Comparison of ENCODE assay signal across 10 mouse cellular contexts in genomic region chr15:100738351-100738781, GRCm38 (mm10). TPM values are rescaled to one million over a fixed set of nuclear protein-coding genes. Genes with fewer than 3 reads are reported as not detected.
DNase-seq lines count a peak whose midpoint lies in the region; ATAC-seq and TF ChIP-seq lines count a peak whose summit lies in the region.
"Had no signal": no experiment of that assay in that cellular context is flagged by ENCODE, and none has a peak within 500 bp of the region (broad histone marks: within the 10 kb centered on the region; RNA-seq: fewer than 3 reads in every experiment).

No protein-coding gene starts in this region.

- peak; percentile 44; the same call in 1 of the 2 replicates for ATAC-seq in heart, postnatal 0 days (ENCODE audit: insufficient read depth, low read depth)
- ATAC-seq in heart, embryonic 11.5 days (replicated peaks; ENCODE audit: insufficient number of reproducible peaks, low FRiP score, low TSS enrichment), result no peak
- ATAC-seq in erythroid progenitor cell, adult 5-6 weeks (replicated peaks; ENCODE audit: low FRiP score, poor library complexity, severe bottlenecking), result peak; percentile 79
- peak; percentile 88 for ATAC-seq in liver, embryonic 15.5 days (ENCODE audit: insufficient read depth)
- peak; percentile 83; the same call in 1 of the 2 replicates for ATAC-seq in stomach, embryonic 15.5 days (ENCODE audit: insufficient read depth, low FRiP score, low read depth)
- no peak for ATAC-seq in forebrain, embryonic 15.5 days (replicated peaks)

- no peaks in the 10 kb centered on the region for H3K4me1 ChIP-seq in heart, postnatal 0 days (ENCODE audit: control insufficient read depth, insufficient read depth)
- no peaks in the 10 kb centered on the region for H3K4me1 ChIP-seq in heart, embryonic 11.5 days (ENCODE audit: control insufficient read depth, insufficient read depth, low read length)
- peaks cover 42% of the 10 kb centered on the region for H3K4me1 ChIP-seq in liver, embryonic 15.5 days (replicated peaks)
- no peaks in the 10 kb centered on the region for H3K4me1 ChIP-seq in stomach, embryonic 15.5 days
- no peaks in the 10 kb centered on the region for H3K4me1 ChIP-seq in forebrain, embryonic 15.5 days
- H3K4me1 ChIP-seq: hindbrain, embryonic 10.5 days had no signal

- H3K4me2 ChIP-seq in heart, postnatal 0 days (ENCODE audit: low read depth, low read length), result no peak overlapping the region
- H3K4me2 ChIP-seq in heart, embryonic 11.5 days, result no peak overlapping the region
- peak overlapping the region; percentile 65 for H3K4me2 ChIP-seq in liver, embryonic 15.5 days
- no peak overlapping the region for H3K4me2 ChIP-seq in stomach, embryonic 15.5 days
- H3K4me2 ChIP-seq in forebrain, embryonic 15.5 days (replicated peaks), result no peak overlapping the region

- no peak for TF ChIP-seq EP300 in heart, postnatal 0 days (IDR thresholded peaks at IDR 0.05; ENCODE audit: low read depth)

- DNase-seq in heart, postnatal 0 days (ENCODE audit: low spot score), result no peak
- DNase-seq in embryo, embryonic 9.5 days (ENCODE audit: extremely low spot score), result no peak
- no peak for DNase-seq in cerebellum, postnatal 25 days

- H3K9ac ChIP-seq in heart, postnatal 0 days (replicated peaks; ENCODE audit: low read depth, low read length), result no peak overlapping the region
- no peak overlapping the region for H3K9ac ChIP-seq in heart, embryonic 11.5 days (ENCODE audit: low read depth, low read length)
- peak overlapping the region; percentile 31; the same call in 1 of the 2 replicates for H3K9ac ChIP-seq in liver, embryonic 15.5 days
- no peak overlapping the region for H3K9ac ChIP-seq in stomach, embryonic 15.5 days
- no peak overlapping the region for H3K9ac ChIP-seq in forebrain, embryonic 15.5 days (replicated peaks)

- H3K27me3 ChIP-seq in heart, postnatal 0 days (ENCODE audit: control insufficient read depth, insufficient read depth, low read length), result no peaks in the 10 kb centered on the region
- H3K27me3 ChIP-seq in heart, embryonic 11.5 days (ENCODE audit: control insufficient read depth, insufficient read depth, low read length), result no peaks in the 10 kb centered on the region
- H3K27me3 ChIP-seq in liver, embryonic 15.5 days, result no peaks in the 10 kb centered on the region
- H3K27me3 ChIP-seq in stomach, embryonic 15.5 days (replicated peaks), result no peaks in the 10 kb centered on the region
- no peaks in the 10 kb centered on the region for H3K27me3 ChIP-seq in forebrain, embryonic 15.5 days

- H3K9me3 ChIP-seq in heart, postnatal 0 days (replicated peaks; ENCODE audit: control insufficient read depth, low read length), result no peaks in the 10 kb centered on the region
- no peaks in the 10 kb centered on the region for H3K9me3 ChIP-seq in heart, embryonic 11.5 days (replicated peaks; ENCODE audit: control insufficient read depth, low read length)
- no peaks in the 10 kb centered on the region for H3K9me3 ChIP-seq in liver, embryonic 15.5 days (replicated peaks)
- H3K9me3 ChIP-seq in stomach, embryonic 15.5 days, result no peaks in the 10 kb centered on the region
- no peaks in the 10 kb centered on the region for H3K9me3 ChIP-seq in forebrain, embryonic 15.5 days
- H3K9me3 ChIP-seq: hindbrain, embryonic 10.5 days had no signal

- H3K4me3 ChIP-seq in heart, postnatal 0 days (ENCODE audit: low read depth, low read length), result no peak overlapping the region
- H3K4me3 ChIP-seq in heart, embryonic 11.5 days (ENCODE audit: low read depth, low read length), result no peak overlapping the region
- H3K4me3 ChIP-seq in liver, embryonic 15.5 days (replicated peaks), result 0 out of 2 replicates have a peak overlapping the region, but pooled peaks have one; percentile 12
- no peak overlapping the region for H3K4me3 ChIP-seq in stomach, embryonic 15.5 days (replicated peaks)
- no peak overlapping the region for H3K4me3 ChIP-seq in forebrain, embryonic 15.5 days
- H3K4me3 ChIP-seq: hindbrain, embryonic 10.5 days had no signal

- H3K36me3 ChIP-seq in heart, postnatal 0 days (replicated peaks; ENCODE audit: control insufficient read depth, insufficient read depth, low read length), result no peaks in the 10 kb centered on the region
- no peaks in the 10 kb centered on the region for H3K36me3 ChIP-seq in heart, embryonic 11.5 days (ENCODE audit: control insufficient read depth, insufficient read depth, low read length)
- H3K36me3 ChIP-seq in liver, embryonic 15.5 days (replicated peaks), result no peaks in the 10 kb centered on the region
- no peaks in the 10 kb centered on the region for H3K36me3 ChIP-seq in stomach, embryonic 15.5 days
- H3K36me3 ChIP-seq in forebrain, embryonic 15.5 days, result no peaks in the 10 kb centered on the region
- H3K36me3 ChIP-seq: hindbrain, embryonic 10.5 days had no signal

- 52% methylated on average over 7 of the region's 7 CpGs for WGBS in heart, postnatal 0 days
- 63% methylated on average over 7 of the region's 7 CpGs for WGBS in heart, embryonic 11.5 days (ENCODE audit: insufficient replicate concordance)
- 15% methylated on average over 7 of the region's 7 CpGs for WGBS in liver, embryonic 15.5 days (ENCODE audit: insufficient replicate concordance)
- 72% methylated on average over 7 of the region's 7 CpGs for WGBS in stomach, embryonic 15.5 days
- WGBS in forebrain, embryonic 15.5 days, result 90% methylated on average over 7 of the region's 7 CpGs

- no peak for TF ChIP-seq CTCF in heart, postnatal 0 days (IDR thresholded peaks at IDR 0.05; ENCODE audit: low read depth)

- no peak overlapping the region for H3K27ac ChIP-seq in heart, postnatal 0 days (ENCODE audit: low read depth)
- H3K27ac ChIP-seq in heart, embryonic 11.5 days (ENCODE audit: low read depth, low read length), result no peak overlapping the region
- H3K27ac ChIP-seq in liver, embryonic 15.5 days (replicated peaks), result peak overlapping the region; percentile 87
- no peak overlapping the region for H3K27ac ChIP-seq in stomach, embryonic 15.5 days
- no peak overlapping the region for H3K27ac ChIP-seq in forebrain, embryonic 15.5 days (replicated peaks)
- H3K27ac ChIP-seq: hindbrain, embryonic 10.5 days; kidney, postnatal 0 days had no signal

RNA-seq across cellular contexts. Expression of gene Galnt6, which starts 9.2 kb away (rescaled TPM):
- 0.92 and 2.1 TPM in 2 replicates for total RNA-seq in heart, postnatal 0 days (2014; rRNA removed; ENCODE audit: low replicate concordance)
- 0.43 and 0.46 TPM in 2 replicates for polyA plus RNA-seq in heart, postnatal 0 days (2015; fragmentation: Nextera tagmentation; extraction: Ambion mirVana)
- polyA plus RNA-seq in heart, embryonic 11.5 days (2014; fragmentation: Nextera tagmentation; extraction: Ambion mirVana), result 0.11 and 0.17 TPM in 2 replicates
- total RNA-seq in erythroid progenitor cell, adult 5-6 weeks (2015; ENCODE audit: low replicate concordance), result 1.3 and 3.6 TPM in 2 replicates
- total RNA-seq in erythroid progenitor cell, adult 5-6 weeks (2017; ENCODE audit: low replicate concordance), result 4.4 and 5.4 TPM in 2 replicates
- polyA plus RNA-seq in liver, embryonic 15.5 days (2015; fragmentation: Nextera tagmentation; extraction: Ambion mirVana), result 1.2 and 1.5 TPM in 2 replicates
- 4.0 and 4.4 TPM in 2 replicates for polyA plus RNA-seq in stomach, embryonic 15.5 days (2015; fragmentation: Nextera tagmentation; extraction: Ambion mirVana)
- polyA plus RNA-seq in forebrain, embryonic 15.5 days (2015; fragmentation: Nextera tagmentation; extraction: Ambion mirVana), result 0.13 and 0.27 TPM in 2 replicates

RNA-seq across cellular contexts. Expression of gene Slc4a8, which starts 23.2 kb away (rescaled TPM):
- 0.19 and 0.50 TPM in 2 replicates for total RNA-seq in heart, postnatal 0 days (2014; rRNA removed; ENCODE audit: low replicate concordance)
- 0.38 and 0.81 TPM in 2 replicates for polyA plus RNA-seq in heart, postnatal 0 days (2015; fragmentation: Nextera tagmentation; extraction: Ambion mirVana)
- polyA plus RNA-seq in heart, embryonic 11.5 days (2014; fragmentation: Nextera tagmentation; extraction: Ambion mirVana), result 1.9 and 2.0 TPM in 2 replicates
- total RNA-seq in erythroid progenitor cell, adult 5-6 weeks (2015; ENCODE audit: low replicate concordance), result 2.1 TPM in 1 of 2 replicates, not detected in the other
- 0.13 and 0.83 TPM in 2 replicates for total RNA-seq in erythroid progenitor cell, adult 5-6 weeks (2017; ENCODE audit: low replicate concordance)
- polyA plus RNA-seq in liver, embryonic 15.5 days (2015; fragmentation: Nextera tagmentation; extraction: Ambion mirVana), result 0.25 and 0.50 TPM in 2 replicates
- polyA plus RNA-seq in stomach, embryonic 15.5 days (2015; fragmentation: Nextera tagmentation; extraction: Ambion mirVana), result 4.6 and 4.9 TPM in 2 replicates
- 20.7 and 22.8 TPM in 2 replicates for polyA plus RNA-seq in forebrain, embryonic 15.5 days (2015; fragmentation: Nextera tagmentation; extraction: Ambion mirVana)

RNA-seq across cellular contexts. Expression of gene Cela1, which starts 50.6 kb away (rescaled TPM):
- total RNA-seq in heart, postnatal 0 days (2014; rRNA removed; ENCODE audit: low replicate concordance), result 0.85 TPM in 1 of 2 replicates, not detected in the other
- 1.6 and 1.8 TPM in 2 replicates for polyA plus RNA-seq in heart, postnatal 0 days (2015; fragmentation: Nextera tagmentation; extraction: Ambion mirVana)
- 1.6 and 2.2 TPM in 2 replicates for polyA plus RNA-seq in heart, embryonic 11.5 days (2014; fragmentation: Nextera tagmentation; extraction: Ambion mirVana)
- total RNA-seq in erythroid progenitor cell, adult 5-6 weeks (2015; ENCODE audit: low replicate concordance), result 56.2 and 77.8 TPM in 2 replicates
- 26.6 and 30.5 TPM in 2 replicates for total RNA-seq in erythroid progenitor cell, adult 5-6 weeks (2017; ENCODE audit: low replicate concordance)
- polyA plus RNA-seq in liver, embryonic 15.5 days (2015; fragmentation: Nextera tagmentation; extraction: Ambion mirVana), result 17.0 and 22.6 TPM in 2 replicates
- polyA plus RNA-seq in stomach, embryonic 15.5 days (2015; fragmentation: Nextera tagmentation; extraction: Ambion mirVana), result 273 and 329 TPM in 2 replicates
- polyA plus RNA-seq in forebrain, embryonic 15.5 days (2015; fragmentation: Nextera tagmentation; extraction: Ambion mirVana), result 0.43 and 0.97 TPM in 2 replicates

Comparison
In these comparisons a context has a peak if more than half of its experiments do, and no peak if none do; other contexts are left out.
1. ATAC-seq: peak in heart, postnatal 0 days (single experiment), erythroid progenitor cell, adult 5-6 weeks (single experiment), liver, embryonic 15.5 days (single experiment) and stomach, embryonic 15.5 days (single experiment); none in heart, embryonic 11.5 days (single experiment) and forebrain, embryonic 15.5 days (single experiment).
2. RNA of gene Cela1, which starts 50.6 kb away (polyA plus RNA-seq): 273 to 329 TPM in stomach, embryonic 15.5 days; 17.0 to 22.6 TPM in liver, embryonic 15.5 days, 1.6 to 1.8 TPM in heart, postnatal 0 days, 1.6 to 2.2 TPM in heart, embryonic 11.5 days and 0.43 to 0.97 TPM in forebrain, embryonic 15.5 days; every median in the first group is over 10 times any median in the second.